Mouse (Mus musculus) testis, adult 2 months (tissue): Measurements from ENCODE around the gene Dot1l.

Experiments used
- CTCF ChIP-seq: fragments of 200-500 bp; IDR thresholded peaks from 2 replicates; pipeline ENCODE4 v1.5.1; 2012; ENCODE audit warnings: low read depth, mild to moderate bottlenecking, inconsistent platforms, low read length, moderate library complexity; ENCODE audit not compliant: control insufficient read depth, insufficient read depth, insufficient replicate concordance
- POLR2A ChIP-seq: fragments of 200-500 bp; IDR thresholded peaks from 2 replicates; pipeline ENCODE4 v1.6.1; 2012; ENCODE audit warnings: low read depth, mild to moderate bottlenecking, inconsistent platforms, low read length, moderate library complexity; ENCODE audit not compliant: control insufficient read depth

DNA sequence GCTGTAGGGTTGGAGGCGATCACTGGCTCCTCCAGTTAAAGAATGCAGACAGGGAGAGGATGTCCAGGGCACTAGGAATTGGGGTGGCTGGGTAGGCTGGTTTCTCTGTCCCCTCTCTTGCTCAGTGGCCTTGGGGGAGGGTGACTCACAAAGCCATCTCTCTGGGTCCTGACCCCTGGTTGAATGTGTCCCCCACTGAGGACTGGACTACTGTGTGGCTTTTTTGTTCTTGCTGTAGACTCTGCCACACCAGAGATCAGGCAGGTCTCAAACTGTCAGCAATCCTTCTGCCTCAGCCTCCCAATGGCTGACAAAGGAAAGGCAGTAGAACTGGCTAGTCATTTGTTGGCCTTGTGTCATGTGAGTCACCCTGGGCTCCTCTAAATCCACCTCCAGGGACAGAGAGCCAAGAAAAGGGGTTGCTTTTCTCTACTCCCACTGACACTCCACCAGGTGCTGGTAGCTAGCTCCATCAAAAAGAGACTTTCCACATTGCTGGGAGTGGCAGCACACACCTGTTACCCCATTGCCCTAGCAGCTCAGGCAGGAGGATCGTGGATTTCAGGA lies 83.4 kb downstream of the Dot1l start:
- no peak for TF ChIP-seq POLR2A
- no peak for TF ChIP-seq CTCF
